Mouse (Mus musculus) megakaryocyte, embryonic 14.5 days (primary cell): ENCODE measurements around the gene Orai3.

Source experiments
- FLI1 ChIP-seq: IDR thresholded peaks from 2 replicates; pipeline ENCODE4 v1.6.1; 2012; ENCODE audit warnings: low read length, inconsistent platforms, mixed read lengths
- GATA1 ChIP-seq: IDR thresholded peaks from 3 replicates; pipeline ENCODE4 v1.6.1; 2012; ENCODE audit warnings: mixed read lengths, low read length, inconsistent platforms, borderline replicate concordance

DNA sequence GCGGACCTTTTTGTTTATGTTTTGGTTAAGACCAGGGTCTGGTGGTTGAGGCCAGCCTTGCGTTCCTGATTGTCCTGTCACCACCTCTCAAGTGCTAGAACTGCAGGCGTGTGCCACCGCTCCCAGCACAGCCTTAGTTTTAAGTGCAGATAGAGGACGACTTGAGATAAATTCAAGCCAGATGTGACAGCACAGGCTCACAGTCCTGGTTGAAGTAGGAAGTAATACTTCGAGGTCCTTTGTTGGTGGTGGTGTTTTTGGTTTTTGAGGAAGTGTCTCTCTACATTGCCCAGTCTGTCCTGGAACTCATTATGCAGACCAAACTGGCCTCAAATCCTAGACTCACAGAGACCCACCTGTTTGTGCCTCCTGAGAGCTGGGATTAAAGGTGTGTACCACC lies 9.9 kb upstream of the Orai3 start:
- no peak for TF ChIP-seq GATA1
- no peak for TF ChIP-seq FLI1
